Mouse (Mus musculus): ENCODE results near the gene Lyg2. TPM values are rescaled to one million over a fixed set of nuclear protein-coding genes. Genes with fewer than 3 reads are reported as not detected.

Lyg2 gene
- polyA plus RNA-seq, 1 experiment from 2014 or later, result not detected

- H3K27ac ChIP-seq (ENCODE audit: low read depth, low read length), result no peak overlapping the region
- no peak overlapping the region for H3K4me2 ChIP-seq (ENCODE audit: low read depth)
- no peaks in the 10 kb centered on the region for H3K9me3 ChIP-seq (ENCODE audit: control insufficient read depth, low read length)
- no peak overlapping the region for H3K4me3 ChIP-seq (ENCODE audit: low read depth, low read length)
- no peaks in the 10 kb centered on the region for H3K4me1 ChIP-seq (ENCODE audit: control insufficient read depth, insufficient read depth, low read length)
- ATAC-seq (ENCODE audit: insufficient read depth, low FRiP score, low TSS enrichment) (no peak), DNase-seq (ENCODE audit: low spot score) (no peak)
- 26% methylated on average over 3 of the region's 3 CpGs for WGBS
- H3K27me3 ChIP-seq (ENCODE audit: control insufficient read depth, insufficient read depth, low read length), result no peaks in the 10 kb centered on the region
- H3K36me3 ChIP-seq (ENCODE audit: control insufficient read depth, insufficient read depth, low read length), result no peaks in the 10 kb centered on the region
- H3K9ac ChIP-seq (ENCODE audit: low read length), result no peak overlapping the region
Measured at GRCm38 (mm10) chr1:37931806-37932205, 15.5 kb upstream of the Lyg2 start.

- H3K36me3 ChIP-seq (ENCODE audit: control insufficient read depth, insufficient read depth, low read length), result no peaks in the 10 kb centered on the region
- no peak overlapping the region for H3K27ac ChIP-seq (ENCODE audit: low read depth, low read length)
- H3K9me3 ChIP-seq (ENCODE audit: control insufficient read depth, low read length), result no peaks in the 10 kb centered on the region
- H3K9ac ChIP-seq (ENCODE audit: low read length), result no peak overlapping the region
- WGBS, result 86% methylated on average over 8 of the region's 8 CpGs
- no peak overlapping the region for H3K4me3 ChIP-seq (ENCODE audit: low read depth, low read length)
- no peaks in the 10 kb centered on the region for H3K27me3 ChIP-seq (ENCODE audit: control insufficient read depth, insufficient read depth, low read length)
- H3K4me1 ChIP-seq (ENCODE audit: control insufficient read depth, insufficient read depth, low read length), result no peaks in the 10 kb centered on the region
- H3K4me2 ChIP-seq (ENCODE audit: low read depth), result no peak overlapping the region
- ATAC-seq (ENCODE audit: insufficient read depth, low FRiP score, low TSS enrichment) (no peak), DNase-seq (ENCODE audit: low spot score) (no peak)
Measured at GRCm38 (mm10) chr1:37925971-37926370, 9.7 kb upstream of the Lyg2 start.

GRCm38 (mm10) chr1:37922536-37922935 is 6.2 kb upstream of the Lyg2 start:
- Histone ChIP-seq H3K4me2 (ENCODE audit: low read depth) (no peak overlapping the region), H3K9me3 (ENCODE audit: control insufficient read depth, low read length) (no peaks in the 10 kb centered on the region), H3K27ac (ENCODE audit: low read depth, low read length) (no peak overlapping the region), H3K4me3 (ENCODE audit: low read depth, low read length) (no peak overlapping the region), H3K36me3 (ENCODE audit: control insufficient read depth, insufficient read depth, low read length) (no peaks in the 10 kb centered on the region), H3K27me3 (ENCODE audit: control insufficient read depth, insufficient read depth, low read length) (no peaks in the 10 kb centered on the region), H3K9ac (ENCODE audit: low read length) (no peak overlapping the region), H3K4me1 (ENCODE audit: control insufficient read depth, insufficient read depth, low read length) (no peaks in the 10 kb centered on the region)
- WGBS, result 48% methylated on average over 8 of the region's 8 CpGs
- no peak for ATAC-seq (ENCODE audit: insufficient read depth, low FRiP score, low TSS enrichment)
- no peak for DNase-seq (ENCODE audit: low spot score)

DNA sequence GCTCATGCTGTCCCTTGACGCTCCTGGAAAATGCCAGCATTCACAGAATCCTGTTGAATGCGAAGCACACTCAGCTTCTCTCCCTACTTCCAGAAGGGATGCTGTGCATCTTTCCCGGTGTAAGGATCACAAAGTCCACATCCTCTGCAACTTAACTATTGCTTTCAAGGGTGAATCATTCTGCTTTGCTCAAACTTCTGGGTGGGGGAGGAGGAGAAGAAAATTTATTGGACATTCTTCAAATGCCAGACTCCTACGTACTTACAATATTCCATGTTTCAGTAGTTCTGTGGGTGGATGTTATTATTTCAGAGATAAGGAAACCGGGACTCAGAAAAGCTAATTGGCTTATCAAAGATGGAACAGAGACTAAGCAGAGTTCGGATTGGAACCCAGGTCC is 1.8 kb upstream of the Lyg2 start:
- no peak for ATAC-seq (ENCODE audit: insufficient read depth, low FRiP score, low TSS enrichment)
- H3K36me3 ChIP-seq (ENCODE audit: control insufficient read depth, insufficient read depth, low read length), result no peaks in the 10 kb centered on the region
- WGBS, result 82% methylated on average over 6 of the region's 6 CpGs
- no peak overlapping the region for H3K9ac ChIP-seq (ENCODE audit: low read length)
- H3K27me3 ChIP-seq (ENCODE audit: control insufficient read depth, insufficient read depth, low read length), result no peaks in the 10 kb centered on the region
- no peaks in the 10 kb centered on the region for H3K4me1 ChIP-seq (ENCODE audit: control insufficient read depth, insufficient read depth, low read length)
- no peaks in the 10 kb centered on the region for H3K9me3 ChIP-seq (ENCODE audit: control insufficient read depth, low read length)
- H3K4me3 ChIP-seq (ENCODE audit: low read depth, low read length), result no peak overlapping the region
- H3K4me2 ChIP-seq (ENCODE audit: low read depth), result no peak overlapping the region
- H3K27ac ChIP-seq (ENCODE audit: low read depth, low read length), result no peak overlapping the region
- DNase-seq (ENCODE audit: low spot score), result no peak

- H3K9me3 ChIP-seq (ENCODE audit: control insufficient read depth, low read length), result no peaks in the 10 kb centered on the region
- H3K9ac ChIP-seq (ENCODE audit: low read length), result no peak overlapping the region
- ATAC-seq (ENCODE audit: insufficient read depth, low FRiP score, low TSS enrichment) (no peak), DNase-seq (ENCODE audit: low spot score) (no peak)
- H3K4me3 ChIP-seq (ENCODE audit: low read depth, low read length), result no peak overlapping the region
- no peaks in the 10 kb centered on the region for H3K27me3 ChIP-seq (ENCODE audit: control insufficient read depth, insufficient read depth, low read length)
- H3K4me2 ChIP-seq (ENCODE audit: low read depth), result no peak overlapping the region
- no peak overlapping the region for H3K27ac ChIP-seq (ENCODE audit: low read depth, low read length)
- H3K36me3 ChIP-seq (ENCODE audit: control insufficient read depth, insufficient read depth, low read length), result no peaks in the 10 kb centered on the region
- no peaks in the 10 kb centered on the region for H3K4me1 ChIP-seq (ENCODE audit: control insufficient read depth, insufficient read depth, low read length)
- WGBS, result 80% methylated on average over 13 of the region's 13 CpGs
Measured at GRCm38 (mm10) chr1:37917666-37918065, 1.4 kb upstream of the Lyg2 start.

DNA sequence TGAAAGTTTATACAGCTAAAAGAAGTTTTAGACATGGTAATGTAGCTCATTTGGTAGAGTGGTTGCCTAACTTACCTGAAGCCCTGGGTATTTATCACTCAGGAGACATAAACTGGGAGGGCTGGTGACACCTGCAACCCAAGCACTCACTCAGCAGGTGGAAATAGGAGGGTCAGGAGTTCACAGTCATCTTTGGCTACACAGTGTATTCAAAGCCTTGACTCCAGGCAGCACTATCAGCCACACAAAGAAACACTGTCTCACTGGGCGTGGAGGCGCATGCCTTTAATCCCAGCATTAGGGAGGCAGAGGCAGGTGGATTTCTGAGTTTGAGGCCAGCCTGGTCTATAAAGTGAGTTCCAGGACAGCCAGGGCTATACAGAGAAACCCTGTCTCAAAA is 3.5 kb downstream of the Lyg2 start:
- Histone ChIP-seq H3K27me3 (ENCODE audit: control insufficient read depth, insufficient read depth, low read length) (no peaks in the 10 kb centered on the region), H3K9ac (ENCODE audit: low read length) (no peak overlapping the region), H3K36me3 (ENCODE audit: control insufficient read depth, insufficient read depth, low read length) (no peaks in the 10 kb centered on the region), H3K4me2 (ENCODE audit: low read depth) (no peak overlapping the region), H3K9me3 (ENCODE audit: control insufficient read depth, low read length) (no peaks in the 10 kb centered on the region), H3K4me1 (ENCODE audit: control insufficient read depth, insufficient read depth, low read length) (no peaks in the 10 kb centered on the region), H3K27ac (ENCODE audit: low read depth, low read length) (no peak overlapping the region), H3K4me3 (ENCODE audit: low read depth, low read length) (no peak overlapping the region)
- ATAC-seq (ENCODE audit: insufficient read depth, low FRiP score, low TSS enrichment), result no peak
- DNase-seq (ENCODE audit: low spot score), result no peak
- WGBS, result 74% methylated on average over 2 of the region's 2 CpGs

DNA sequence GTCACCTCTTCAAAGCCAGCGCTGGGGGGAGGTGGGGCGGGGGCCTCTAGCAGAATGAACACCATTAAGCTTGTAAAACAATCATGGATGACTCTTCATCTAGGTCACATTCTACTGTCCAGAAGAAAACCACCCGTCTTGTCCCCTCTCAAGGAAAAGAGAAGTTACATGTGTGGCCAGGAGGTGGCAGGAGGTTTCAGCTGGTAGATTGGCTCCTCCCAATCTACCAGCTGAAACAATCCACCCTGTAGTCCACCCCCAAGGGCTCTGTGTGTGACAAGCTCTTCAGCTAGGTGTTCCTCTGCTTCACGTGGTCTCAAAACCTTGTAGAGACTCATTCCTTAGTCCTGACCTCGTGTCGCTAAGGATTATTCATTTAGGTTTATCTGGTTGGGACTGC is 13.1 kb downstream of the Lyg2 start:
- DNase-seq (ENCODE audit: low spot score) (no peak), ATAC-seq (ENCODE audit: insufficient read depth, low FRiP score, low TSS enrichment) (no peak)
- H3K4me3 ChIP-seq (ENCODE audit: low read depth, low read length), result no peak overlapping the region
- no peaks in the 10 kb centered on the region for H3K4me1 ChIP-seq (ENCODE audit: control insufficient read depth, insufficient read depth, low read length)
- WGBS, result 37% methylated on average over 6 of the region's 6 CpGs
- H3K4me2 ChIP-seq (ENCODE audit: low read depth), result no peak overlapping the region
- H3K36me3 ChIP-seq (ENCODE audit: control insufficient read depth, insufficient read depth, low read length), result peaks cover 2% of the 10 kb centered on the region; the same call in 1 of the 2 replicates
- H3K27me3 ChIP-seq (ENCODE audit: control insufficient read depth, insufficient read depth, low read length), result no peaks in the 10 kb centered on the region
- H3K27ac ChIP-seq (ENCODE audit: low read depth, low read length), result no peak overlapping the region
- H3K9ac ChIP-seq (ENCODE audit: low read length), result no peak overlapping the region
- H3K9me3 ChIP-seq (ENCODE audit: control insufficient read depth, low read length), result no peaks in the 10 kb centered on the region

DNA sequence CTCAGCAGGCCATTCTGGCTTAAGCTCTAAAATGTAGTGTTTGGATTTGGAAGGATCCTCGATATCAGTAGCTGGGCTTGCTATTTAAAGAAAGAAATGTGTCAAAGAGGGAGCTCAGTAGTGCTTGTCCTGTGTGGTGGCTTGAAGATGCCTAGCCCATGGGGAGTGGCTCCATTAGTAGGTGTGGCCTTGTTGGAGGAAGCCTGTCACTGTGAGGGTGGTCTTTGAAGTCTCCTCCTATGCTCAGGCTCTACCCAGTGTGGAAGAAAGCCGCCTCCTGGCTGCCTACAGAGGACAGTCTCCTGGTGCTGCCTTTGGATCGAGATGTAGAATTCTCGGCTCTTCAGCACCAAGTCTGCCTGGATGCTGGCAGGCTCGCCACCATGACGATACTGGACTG is 16.0 kb downstream of the Lyg2 start:
- peaks cover 2% of the 10 kb centered on the region; the same call in 1 of the 2 replicates for H3K36me3 ChIP-seq (ENCODE audit: control insufficient read depth, insufficient read depth, low read length)
- H3K9me3 ChIP-seq (ENCODE audit: control insufficient read depth, low read length), result no peaks in the 10 kb centered on the region
- H3K4me2 ChIP-seq (ENCODE audit: low read depth), result no peak overlapping the region
- DNase-seq (ENCODE audit: low spot score) (no peak), ATAC-seq (ENCODE audit: insufficient read depth, low FRiP score, low TSS enrichment) (no peak)
- no peaks in the 10 kb centered on the region for H3K27me3 ChIP-seq (ENCODE audit: control insufficient read depth, insufficient read depth, low read length)
- no peak overlapping the region for H3K4me3 ChIP-seq (ENCODE audit: low read depth, low read length)
- no peaks in the 10 kb centered on the region for H3K4me1 ChIP-seq (ENCODE audit: control insufficient read depth, insufficient read depth, low read length)
- no peak overlapping the region for H3K27ac ChIP-seq (ENCODE audit: low read depth, low read length)
- 51% methylated on average over 6 of the region's 6 CpGs for WGBS
- H3K9ac ChIP-seq (ENCODE audit: low read length), result no peak overlapping the region

GRCm38 (mm10) chr1:37899816-37900215 is 16.5 kb downstream of the Lyg2 start:
- Histone ChIP-seq H3K9me3 (ENCODE audit: control insufficient read depth, low read length) (no peaks in the 10 kb centered on the region), H3K4me1 (ENCODE audit: control insufficient read depth, insufficient read depth, low read length) (no peaks in the 10 kb centered on the region), H3K4me2 (ENCODE audit: low read depth) (no peak overlapping the region), H3K27me3 (ENCODE audit: control insufficient read depth, insufficient read depth, low read length) (no peaks in the 10 kb centered on the region), H3K9ac (ENCODE audit: low read length) (no peak overlapping the region), H3K4me3 (ENCODE audit: low read depth, low read length) (no peak overlapping the region), H3K36me3 (ENCODE audit: control insufficient read depth, insufficient read depth, low read length) (peaks cover 2% of the 10 kb centered on the region; the same call in 1 of the 2 replicates), H3K27ac (ENCODE audit: low read depth, low read length) (no peak overlapping the region)
- ATAC-seq (ENCODE audit: insufficient read depth, low FRiP score, low TSS enrichment), result no peak
- 88% methylated on average over 4 of the region's 4 CpGs for WGBS
- no peak for DNase-seq (ENCODE audit: low spot score)

Measured in neural tube, embryonic 11.5 days (tissue).